Mouse (Mus musculus): Measurements from ENCODE around the gene Tnfrsf1a. TPM values are rescaled to one million over a fixed set of nuclear protein-coding genes. Genes with fewer than 3 reads are reported as not detected.

Gene Tnfrsf1a
- polyA plus RNA-seq, 1 experiment from 2014 or later: 37.0 TPM

DNA sequence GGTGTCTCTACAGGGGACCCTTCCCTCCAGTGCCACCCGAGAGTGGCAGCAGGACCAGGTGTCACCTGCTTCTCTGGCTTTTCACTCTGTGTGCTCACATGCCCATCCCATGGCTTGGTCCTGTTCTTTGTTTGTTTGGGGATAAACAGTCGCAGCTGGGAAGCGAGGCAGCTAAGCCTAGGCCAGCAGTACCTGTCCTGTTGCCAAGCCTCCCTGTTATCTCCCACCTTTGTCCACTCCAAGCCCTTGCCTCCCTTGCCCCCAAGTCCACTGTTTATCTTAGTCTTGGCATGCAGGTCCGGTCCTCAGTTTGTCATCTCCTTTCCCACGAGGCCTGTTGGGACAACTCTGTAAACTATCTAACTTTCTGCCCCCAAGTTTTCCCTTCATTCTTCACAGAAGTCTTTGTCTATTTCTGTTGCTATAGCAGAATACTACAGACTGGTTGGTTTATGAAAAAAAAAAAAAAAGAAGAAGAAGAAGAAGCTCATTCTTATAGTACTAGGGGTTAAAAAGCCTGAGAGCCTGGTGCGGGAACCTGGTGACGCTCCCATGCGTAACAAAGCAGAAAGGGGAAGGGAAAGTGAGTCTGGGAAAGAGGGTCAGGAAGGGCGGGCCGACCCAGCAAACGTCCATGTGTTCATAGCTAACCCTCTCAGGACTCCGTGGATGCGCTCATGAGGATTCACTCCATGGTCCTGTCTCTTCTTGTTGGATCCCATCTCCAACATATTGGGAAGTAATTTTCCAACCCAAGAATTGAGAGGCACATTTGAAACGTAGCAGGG lies 15.9 kb upstream of the Tnfrsf1a start:
- H3K27me3 ChIP-seq (replicated peaks; ENCODE audit: control insufficient read depth, insufficient read depth, low read length): no peaks in the 10 kb centered on the region
- DNase-seq (ENCODE audit: low spot score): no peak
- WGBS: 61% methylated on average over 14 of the region's 14 CpGs
- no peak overlapping the region for H3K4me3 ChIP-seq (ENCODE audit: low read depth, low read length)
- no peak overlapping the region for H3K9ac ChIP-seq (ENCODE audit: low read depth, low read length)
- no peak overlapping the region for H3K4me2 ChIP-seq
- H3K4me1 ChIP-seq (replicated peaks; ENCODE audit: control insufficient read depth, insufficient read depth, low read length): no peaks in the 10 kb centered on the region; the same call in 1 of the 2 replicates
- no peaks in the 10 kb centered on the region; the same call in 1 of the 2 replicates for H3K36me3 ChIP-seq (ENCODE audit: control insufficient read depth, insufficient read depth, low read length)
- H3K27ac ChIP-seq (ENCODE audit: low read depth, low read length): no peak overlapping the region
- no peak for ATAC-seq (replicated peaks; ENCODE audit: low FRiP score)
- H3K9me3 ChIP-seq (ENCODE audit: control insufficient read depth, low read length): no peaks in the 10 kb centered on the region

DNA sequence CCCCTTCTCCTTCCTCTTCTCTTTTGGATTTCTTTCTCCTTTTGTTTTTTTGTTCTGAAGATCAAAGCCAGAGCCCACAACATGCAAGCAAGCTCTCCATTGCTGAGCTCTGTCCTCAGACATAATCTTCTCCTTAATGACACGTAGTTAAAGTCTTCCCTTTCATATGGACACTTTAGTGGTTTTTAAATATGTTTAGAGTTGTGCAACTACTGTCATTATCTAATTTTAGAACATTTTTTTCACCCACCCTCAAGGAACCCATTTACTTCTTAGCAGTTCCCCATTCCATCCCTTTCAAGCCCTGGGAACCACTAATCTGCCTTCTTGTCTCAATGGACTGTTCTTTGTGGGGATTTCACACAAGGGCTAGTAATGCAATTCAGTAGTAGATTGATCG lies 14.8 kb upstream of the Tnfrsf1a start:
- Histone ChIP-seq H3K9ac (ENCODE audit: low read depth, low read length) (no peak overlapping the region), H3K4me3 (ENCODE audit: low read depth, low read length) (no peak overlapping the region), H3K27ac (ENCODE audit: low read depth, low read length) (no peak overlapping the region), H3K36me3 (ENCODE audit: control insufficient read depth, insufficient read depth, low read length) (no peaks in the 10 kb centered on the region; the same call in 1 of the 2 replicates), H3K4me1 (replicated peaks; ENCODE audit: control insufficient read depth, insufficient read depth, low read length) (no peaks in the 10 kb centered on the region; the same call in 1 of the 2 replicates), H3K27me3 (replicated peaks; ENCODE audit: control insufficient read depth, insufficient read depth, low read length) (no peaks in the 10 kb centered on the region), H3K9me3 (ENCODE audit: control insufficient read depth, low read length) (no peaks in the 10 kb centered on the region), H3K4me2 (no peak overlapping the region)
- 69% methylated on average over 2 of the region's 2 CpGs for WGBS
- DNase-seq (ENCODE audit: low spot score) (no peak), ATAC-seq (replicated peaks; ENCODE audit: low FRiP score) (no peak)

GRCm38 (mm10) chr6:125338791-125339660 lies 10.1 kb upstream of the Tnfrsf1a start:
- Histone ChIP-seq H3K9me3 (ENCODE audit: control insufficient read depth, low read length) (no peaks in the 10 kb centered on the region), H3K36me3 (ENCODE audit: control insufficient read depth, insufficient read depth, low read length) (no peaks in the 10 kb centered on the region; the same call in 1 of the 2 replicates), H3K4me3 (ENCODE audit: low read depth, low read length) (no peak overlapping the region), H3K4me1 (replicated peaks; ENCODE audit: control insufficient read depth, insufficient read depth, low read length) (peaks cover 14% of the 10 kb centered on the region), H3K9ac (ENCODE audit: low read depth, low read length) (no peak overlapping the region), H3K4me2 (no peak overlapping the region), H3K27me3 (replicated peaks; ENCODE audit: control insufficient read depth, insufficient read depth, low read length) (no peaks in the 10 kb centered on the region), H3K27ac (ENCODE audit: low read depth, low read length) (no peak overlapping the region)
- ATAC-seq (replicated peaks; ENCODE audit: low FRiP score): no peak
- no peak for DNase-seq (ENCODE audit: low spot score)
- 48% methylated on average over 9 of the region's 9 CpGs for WGBS

DNA sequence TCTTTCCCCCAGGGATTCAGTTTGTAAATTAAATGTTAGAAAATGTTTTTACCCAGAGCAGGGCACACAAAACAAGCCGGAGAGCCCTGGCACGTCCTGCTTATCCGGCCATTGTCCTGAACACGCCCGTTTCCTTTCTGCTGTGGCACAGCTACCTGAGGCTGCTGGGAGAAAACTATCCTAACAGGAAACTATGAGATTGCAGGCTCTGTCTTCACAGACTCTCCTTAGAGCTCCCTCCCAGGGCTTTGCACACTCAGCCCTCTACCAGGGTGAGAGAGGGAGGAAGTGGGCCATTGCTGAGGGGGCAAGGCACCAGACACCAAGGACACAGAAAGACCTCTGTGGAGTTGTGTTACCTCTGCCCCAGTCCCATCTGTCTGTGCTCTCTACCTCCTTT lies 8.9 kb upstream of the Tnfrsf1a start:
- Histone ChIP-seq H3K27me3 (replicated peaks; ENCODE audit: control insufficient read depth, insufficient read depth, low read length) (no peaks in the 10 kb centered on the region), H3K27ac (ENCODE audit: low read depth, low read length) (peak overlapping the region; percentile 16), H3K4me3 (ENCODE audit: low read depth, low read length) (no peak overlapping the region), H3K36me3 (ENCODE audit: control insufficient read depth, insufficient read depth, low read length) (no peaks in the 10 kb centered on the region; the same call in 1 of the 2 replicates), H3K9ac (ENCODE audit: low read depth, low read length) (no peak overlapping the region), H3K4me1 (replicated peaks; ENCODE audit: control insufficient read depth, insufficient read depth, low read length) (peaks cover 18% of the 10 kb centered on the region), H3K4me2 (no peak overlapping the region), H3K9me3 (ENCODE audit: control insufficient read depth, low read length) (no peaks in the 10 kb centered on the region)
- ATAC-seq (replicated peaks; ENCODE audit: low FRiP score) (no peak), DNase-seq (ENCODE audit: low spot score) (no peak)
- 58% methylated on average over 5 of the region's 5 CpGs for WGBS

DNA sequence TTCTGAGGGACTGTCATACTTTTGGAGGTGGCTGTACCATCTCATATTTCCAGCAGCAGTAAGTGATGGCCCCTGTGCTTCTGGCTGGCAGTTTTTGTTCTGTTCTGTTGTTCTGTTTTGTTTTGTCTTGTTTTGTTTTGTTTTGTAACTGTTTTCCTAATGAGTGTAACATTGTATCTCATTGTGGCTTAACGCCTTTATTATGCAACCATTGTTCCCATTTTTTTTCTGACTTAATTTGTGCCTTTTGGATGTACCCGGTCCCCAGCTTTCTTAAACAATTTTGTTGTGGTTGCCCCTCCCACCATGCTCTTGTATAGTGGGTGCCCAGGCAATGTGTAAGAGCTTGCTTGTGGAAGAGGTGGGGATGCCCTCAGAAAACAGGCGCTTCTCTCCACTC lies 7.0 kb upstream of the Tnfrsf1a start:
- no peak overlapping the region for H3K27ac ChIP-seq (ENCODE audit: low read depth, low read length)
- 60% methylated on average over 3 of the region's 3 CpGs for WGBS
- no peak for ATAC-seq (replicated peaks; ENCODE audit: low FRiP score)

DNA sequence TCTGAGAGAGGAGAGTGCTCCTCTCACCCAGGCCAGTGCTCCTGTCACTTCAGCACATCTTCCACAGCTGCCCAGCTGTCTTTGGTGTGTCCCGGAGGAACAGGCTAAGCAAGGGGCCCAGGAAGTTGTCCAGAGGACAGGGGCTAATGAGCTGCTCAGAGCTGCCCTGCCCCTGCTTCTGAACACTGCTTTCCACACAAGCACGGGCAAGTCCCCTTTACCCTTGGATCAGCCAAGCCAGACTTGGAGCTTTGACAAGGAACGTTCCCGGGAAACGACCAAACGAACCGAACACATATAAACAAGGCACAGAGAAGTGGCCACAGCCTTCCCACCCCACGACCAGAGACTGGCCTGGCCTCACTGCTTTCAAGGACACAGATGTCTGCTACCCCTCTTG lies 5.1 kb upstream of the Tnfrsf1a start:
- no peak overlapping the region for H3K9ac ChIP-seq (ENCODE audit: low read depth, low read length)
- DNase-seq (ENCODE audit: low spot score) (no peak), ATAC-seq (replicated peaks; ENCODE audit: low FRiP score) (no peak)
- no peak overlapping the region for H3K4me3 ChIP-seq (ENCODE audit: low read depth, low read length)
- peaks cover 28% of the 10 kb centered on the region for H3K4me1 ChIP-seq (replicated peaks; ENCODE audit: control insufficient read depth, insufficient read depth, low read length)
- no peaks in the 10 kb centered on the region for H3K27me3 ChIP-seq (replicated peaks; ENCODE audit: control insufficient read depth, insufficient read depth, low read length)
- no peaks in the 10 kb centered on the region for H3K36me3 ChIP-seq (ENCODE audit: control insufficient read depth, insufficient read depth, low read length)
- H3K9me3 ChIP-seq (ENCODE audit: control insufficient read depth, low read length): no peaks in the 10 kb centered on the region
- 51% methylated on average over 8 of the region's 8 CpGs for WGBS
- no peak overlapping the region for H3K4me2 ChIP-seq
- H3K27ac ChIP-seq (ENCODE audit: low read depth, low read length): no peak overlapping the region

More for the DNA sequence above, 7.0 kb upstream of the Tnfrsf1a start:
- H3K4me3 ChIP-seq (ENCODE audit: low read depth, low read length): no peak overlapping the region
- DNase-seq (ENCODE audit: low spot score): no peak
- peaks cover 20% of the 10 kb centered on the region for H3K4me1 ChIP-seq (replicated peaks; ENCODE audit: control insufficient read depth, insufficient read depth, low read length)
- no peak overlapping the region for H3K9ac ChIP-seq (ENCODE audit: low read depth, low read length)
- no peaks in the 10 kb centered on the region for H3K9me3 ChIP-seq (ENCODE audit: control insufficient read depth, low read length)
- no peak overlapping the region for H3K4me2 ChIP-seq
- H3K27me3 ChIP-seq (replicated peaks; ENCODE audit: control insufficient read depth, insufficient read depth, low read length): no peaks in the 10 kb centered on the region
- H3K36me3 ChIP-seq (ENCODE audit: control insufficient read depth, insufficient read depth, low read length): no peaks in the 10 kb centered on the region; the same call in 1 of the 2 replicates

GRCm38 (mm10) chr6:125344866-125345265 lies 4.3 kb upstream of the Tnfrsf1a start:
- Histone ChIP-seq H3K4me2 (no peak overlapping the region), H3K27ac (ENCODE audit: low read depth, low read length) (no peak overlapping the region), H3K9ac (ENCODE audit: low read depth, low read length) (no peak overlapping the region), H3K4me3 (ENCODE audit: low read depth, low read length) (no peak overlapping the region), H3K9me3 (ENCODE audit: control insufficient read depth, low read length) (no peaks in the 10 kb centered on the region), H3K36me3 (ENCODE audit: control insufficient read depth, insufficient read depth, low read length) (no peaks in the 10 kb centered on the region), H3K4me1 (replicated peaks; ENCODE audit: control insufficient read depth, insufficient read depth, low read length) (peaks cover 29% of the 10 kb centered on the region), H3K27me3 (replicated peaks; ENCODE audit: control insufficient read depth, insufficient read depth, low read length) (no peaks in the 10 kb centered on the region)
- no peak for DNase-seq (ENCODE audit: low spot score)
- WGBS: 50% methylated on average over 4 of the region's 4 CpGs
- ATAC-seq (replicated peaks; ENCODE audit: low FRiP score): no peak

DNA sequence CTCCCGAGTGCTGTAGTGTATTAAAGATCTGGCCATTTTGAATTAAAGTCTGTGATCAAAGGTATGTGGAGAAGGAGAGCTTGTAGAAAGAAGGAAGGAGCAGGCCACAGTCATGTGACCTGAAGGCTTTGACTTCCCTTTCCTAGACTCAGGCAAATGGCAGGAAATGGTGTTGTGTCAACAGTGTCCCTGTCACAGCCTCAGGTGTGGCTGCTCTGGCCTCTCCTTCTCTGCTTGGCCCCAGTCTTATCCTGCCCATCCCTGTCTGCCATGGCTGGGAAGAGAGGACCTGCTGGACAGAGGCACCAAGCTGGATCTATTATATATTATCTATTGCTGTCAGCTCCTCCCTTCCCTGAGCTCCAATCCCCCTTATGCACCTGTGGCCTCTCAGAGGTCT lies 3.5 kb upstream of the Tnfrsf1a start:
- no peak overlapping the region for H3K4me3 ChIP-seq (ENCODE audit: low read depth, low read length)
- DNase-seq (ENCODE audit: low spot score) (no peak), ATAC-seq (replicated peaks; ENCODE audit: low FRiP score) (no peak)
- H3K9me3 ChIP-seq (ENCODE audit: control insufficient read depth, low read length): no peaks in the 10 kb centered on the region
- no peak overlapping the region for H3K4me2 ChIP-seq
- H3K27ac ChIP-seq (ENCODE audit: low read depth, low read length): no peak overlapping the region
- H3K36me3 ChIP-seq (ENCODE audit: control insufficient read depth, insufficient read depth, low read length): no peaks in the 10 kb centered on the region
- no peak overlapping the region for H3K9ac ChIP-seq (ENCODE audit: low read depth, low read length)
- H3K4me1 ChIP-seq (replicated peaks; ENCODE audit: control insufficient read depth, insufficient read depth, low read length): peaks cover 26% of the 10 kb centered on the region
- WGBS: 34% methylated on average over 1 of the region's 1 CpGs
- no peaks in the 10 kb centered on the region for H3K27me3 ChIP-seq (replicated peaks; ENCODE audit: control insufficient read depth, insufficient read depth, low read length)

Data from liver, embryonic 11.5 days (tissue).